ENCODE assay signal across 8 mouse cellular contexts in the genomic region with DNA sequence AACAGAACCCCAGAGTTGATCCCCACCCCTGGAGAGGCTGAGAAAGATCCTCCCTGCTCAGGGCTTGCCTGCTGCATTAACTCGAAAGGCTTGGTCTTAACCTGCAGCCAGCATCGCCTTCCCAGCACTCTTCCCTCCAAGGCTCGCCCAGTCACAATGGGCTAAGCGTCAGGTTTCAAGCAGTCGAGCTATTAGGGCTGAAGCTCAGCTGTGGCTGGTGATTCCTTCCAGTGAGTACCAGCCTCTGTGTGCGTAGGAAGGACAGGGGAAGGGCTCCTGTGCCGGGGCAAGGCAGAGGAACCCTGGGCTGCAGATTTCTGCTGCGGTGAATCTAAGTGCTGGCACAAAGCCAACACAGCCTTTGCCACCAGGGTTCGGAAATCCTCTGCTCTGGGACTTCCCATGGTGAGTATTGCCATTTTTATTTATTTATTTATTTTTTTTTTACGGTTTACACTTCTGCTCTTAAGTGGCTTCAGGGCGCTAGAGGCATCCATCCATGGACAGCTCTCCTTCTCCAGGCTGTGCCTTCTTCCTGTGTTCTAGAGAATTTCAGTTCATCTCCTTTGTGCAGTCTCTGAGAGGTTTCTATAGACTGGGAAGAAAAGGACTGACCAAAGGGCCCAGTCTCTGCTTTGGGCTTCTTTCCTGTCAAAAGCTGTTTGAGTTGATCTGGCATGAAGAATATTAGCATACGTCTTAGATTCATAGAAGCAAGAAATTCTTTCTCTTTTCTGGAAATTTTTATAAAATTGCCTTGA.
A peak's percentile ranks its signal among the peaks of the same experiment; 100 is the strongest.
DNase-seq lines count a peak whose midpoint lies in the region; ATAC-seq lines count a peak whose summit lies in the region.

No protein-coding gene starts in this region.

- no peak overlapping the region for H3K9ac ChIP-seq in hindbrain, embryonic 15.5 days

- H3K4me2 ChIP-seq in hindbrain, embryonic 15.5 days = peak overlapping the region; percentile 21; the same call in 1 of the 2 replicates

- WGBS in hindbrain, embryonic 15.5 days = 15% methylated on average over 12 of the region's 12 CpGs

- H3K4me3 ChIP-seq in hindbrain, embryonic 15.5 days = no peak overlapping the region

- ATAC-seq in hindbrain, embryonic 15.5 days (ENCODE audit: low FRiP score, low read depth) = peak; percentile 60; the same call in 1 of the 2 replicates
- 0 out of 2 replicates have a peak, but pooled peaks have one; percentile 17 for ATAC-seq in megakaryocyte progenitor cell, adult 5-6 weeks (replicated peaks; ENCODE audit: poor library complexity)

- no peaks in the 10 kb centered on the region for H3K36me3 ChIP-seq in hindbrain, embryonic 15.5 days

- H3K27me3 ChIP-seq in hindbrain, embryonic 15.5 days = no peaks in the 10 kb centered on the region

- 0 out of 2 replicates have a peak overlapping the region, but pooled peaks have one; percentile 1 for H3K27ac ChIP-seq in hindbrain, embryonic 15.5 days (replicated peaks)

- H3K4me1 ChIP-seq in hindbrain, embryonic 15.5 days (replicated peaks) = peaks cover 7% of the 10 kb centered on the region

- H3K9me3 ChIP-seq in hindbrain, embryonic 15.5 days = no peaks in the 10 kb centered on the region

- peak; percentile 21 to 36 for DNase-seq in cerebellum, postnatal 14 days
- no peak for DNase-seq in cerebellum, adult 8-10 months
- peak; percentile 91 for DNase-seq in embryo, embryonic 10 days (ENCODE audit: low spot score)
- DNase-seq in testis, postnatal 14 days (ENCODE audit: low spot score) = no peak
- no peak for DNase-seq in cerebellum, postnatal 36 days
- no peak for DNase-seq in gastrocnemius, postnatal 10 days

Comparison
In these comparisons a context has a peak if more than half of its experiments do, and no peak if none do; other contexts are left out.
1. DNase-seq: peak in cerebellum, postnatal 14 days (2 of 2) and embryo, embryonic 10 days (single experiment); none in cerebellum, adult 8-10 months (single experiment), testis, postnatal 14 days (single experiment), cerebellum, postnatal 36 days (0 of 2) and gastrocnemius, postnatal 10 days (single experiment).